Mouse (Mus musculus) embryonic facial prominence, embryonic 11.5 days (tissue): Measurements from ENCODE around the gene Trim67. TPM values are rescaled to one million over a fixed set of nuclear protein-coding genes. Genes with fewer than 3 reads are reported as not detected.

Experiments
- ATAC-seq: fragments of 200-750 bp; cut with Nextera tagmentation; replicated peaks from 2 replicates; pipeline ENCODE4 v1.8.0; 2017; ENCODE audit warnings: low read depth; ENCODE audit not compliant: insufficient number of reproducible peaks, low FRiP score, low TSS enrichment
- DNase-seq: peaks from one replicate; pipeline ENCODE4 v3.0.0-alpha.2; 2015; ENCODE audit warnings: low spot score
- H3K27ac ChIP-seq: fragments of 300-500 bp; sonication (generic); replicated peaks from 2 replicates; pipeline ENCODE4 v1.5.1; 2014; ENCODE audit warnings: mild to moderate bottlenecking, low read depth, low read length, control low read depth
- H3K27me3 ChIP-seq: fragments of 300-500 bp; sonication (generic); 2 replicates; pipeline ENCODE4 v1.6.1; 2014; ENCODE audit warnings: mild to moderate bottlenecking, low read length, moderate library complexity, mixed read lengths; ENCODE audit not compliant: control insufficient read depth, insufficient read depth
- H3K36me3 ChIP-seq: fragments of 300-500 bp; sonication (generic); replicated peaks from 2 replicates; pipeline ENCODE4 v1.6.1; 2014; ENCODE audit warnings: low read depth, mild to moderate bottlenecking, low read length, moderate library complexity, mixed read lengths; ENCODE audit not compliant: control insufficient read depth, insufficient read depth
- H3K4me1 ChIP-seq: fragments of 300-500 bp; sonication (generic); 2 replicates; pipeline ENCODE4 v1.6.1; 2014; ENCODE audit warnings: low read length, mixed read lengths; ENCODE audit not compliant: control insufficient read depth, insufficient read depth
- H3K4me2 ChIP-seq: fragments of 300-500 bp; sonication (generic); 2 replicates; pipeline ENCODE4 v1.6.1; 2014; ENCODE audit warnings: low read depth, mild to moderate bottlenecking, control low read depth, low read length, moderate library complexity
- H3K4me3 ChIP-seq: fragments of 300-500 bp; sonication (generic); 2 replicates; pipeline ENCODE4 v1.5.1; 2014; ENCODE audit warnings: low read depth, low read length, control low read depth
- H3K9ac ChIP-seq: fragments of 300-500 bp; sonication (generic); replicated peaks from 2 replicates; pipeline ENCODE4 v1.6.1; 2014; ENCODE audit warnings: mild to moderate bottlenecking, control low read depth, low read length
- H3K9me3 ChIP-seq: fragments of 300-500 bp; sonication (generic); replicated peaks from 2 replicates; pipeline ENCODE4 v1.6.1; 2016; ENCODE audit warnings: mild to moderate bottlenecking, low read length, inconsistent platforms, mixed read lengths; ENCODE audit not compliant: control insufficient read depth
- WGBS: fragments of 180-500 bp; shearing (Covaris S2); extraction: QIAGEN DNeasy Blood & Tissue Kit; methylation state at CpG from one replicate; pipeline ENCODE4 v1.1.7; 2014; 5-methylcytosine and 5-hydroxymethylcytosine counted together
- polyA plus RNA-seq: library from polyadenylated mRNA; unstranded; fragments of >200 nt; fragmentation: Nextera tagmentation; extraction: Ambion mirVana; gene quantifications from 2 replicates; pipeline ENCODE4 v1.2.1, GENCODE M21; 2014

The Trim67 gene
- polyA plus RNA-seq, 1 experiment from 2014 or later = 1.2 TPM

DNA sequence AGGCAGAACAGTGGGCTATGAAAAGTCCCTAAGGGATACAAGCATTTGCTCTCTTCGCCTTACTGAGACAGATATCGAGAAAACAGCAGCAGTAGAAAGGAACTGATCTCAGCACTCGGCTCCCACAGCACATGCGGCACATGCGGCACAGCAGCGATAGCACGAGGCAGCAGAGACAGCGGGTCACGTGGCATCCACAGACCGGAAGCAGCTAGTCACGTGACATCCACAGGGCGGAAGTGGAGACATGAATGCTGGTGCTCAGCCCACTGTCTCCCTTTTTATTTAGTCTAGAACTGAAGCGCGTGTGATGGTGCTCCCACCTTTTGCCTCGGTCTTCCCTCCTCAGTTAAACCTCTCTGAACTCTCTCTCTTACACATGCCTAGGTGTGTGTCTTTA, 9.7 kb upstream of the Trim67 start:
- 86% methylated on average over 15 of the region's 15 CpGs for WGBS
- H3K27me3 ChIP-seq = no peaks in the 10 kb centered on the region; the same call in 1 of the 2 replicates
- no peak overlapping the region for H3K27ac ChIP-seq
- no peak overlapping the region for H3K9ac ChIP-seq
- no peak overlapping the region for H3K4me3 ChIP-seq
- no peaks in the 10 kb centered on the region for H3K9me3 ChIP-seq
- no peak overlapping the region for H3K4me2 ChIP-seq
- H3K4me1 ChIP-seq = no peaks in the 10 kb centered on the region
- H3K36me3 ChIP-seq = no peaks in the 10 kb centered on the region
- ATAC-seq (no peak), DNase-seq (no peak)

DNA sequence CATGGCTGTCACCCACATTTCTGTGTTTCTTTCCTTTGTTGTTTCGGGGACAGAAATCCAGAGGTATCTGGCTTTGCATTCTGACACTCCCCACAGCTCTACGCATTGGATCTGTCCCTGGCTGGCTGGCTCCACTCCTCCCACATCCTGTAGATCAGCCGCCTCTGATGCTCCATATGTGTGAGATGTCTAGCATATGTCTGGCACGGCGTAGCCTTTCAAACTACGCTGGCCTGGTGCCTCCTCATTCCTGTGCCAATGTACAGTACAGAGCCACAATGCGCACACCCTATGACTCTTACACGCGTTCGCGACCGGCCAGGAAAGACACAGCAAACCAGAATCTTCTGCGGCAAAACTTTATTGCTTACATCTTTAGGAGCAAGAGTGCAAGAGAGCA, 8.3 kb upstream of the Trim67 start:
- Histone ChIP-seq H3K27me3 (no peaks in the 10 kb centered on the region; the same call in 1 of the 2 replicates), H3K4me2 (no peak overlapping the region), H3K9ac (no peak overlapping the region), H3K9me3 (no peaks in the 10 kb centered on the region), H3K27ac (no peak overlapping the region), H3K4me3 (no peak overlapping the region), H3K36me3 (no peaks in the 10 kb centered on the region), H3K4me1 (no peaks in the 10 kb centered on the region)
- ATAC-seq (no peak), DNase-seq (no peak)
- WGBS = 91% methylated on average over 13 of the region's 13 CpGs

- Histone ChIP-seq H3K4me3 (no peak overlapping the region), H3K4me1 (peaks cover 7% of the 10 kb centered on the region; the same call in 1 of the 2 replicates), H3K4me2 (no peak overlapping the region), H3K9me3 (no peaks in the 10 kb centered on the region), H3K36me3 (no peaks in the 10 kb centered on the region), H3K27ac (no peak overlapping the region), H3K9ac (no peak overlapping the region), H3K27me3 (peaks cover 34% of the 10 kb centered on the region)
- ATAC-seq (no peak), DNase-seq (no peak)
- 71% methylated on average over 4 of the region's 4 CpGs for WGBS
Measured at GRCm38 (mm10) chr8:124790676-124791075, 2.2 kb upstream of the Trim67 start.

- no peak for ATAC-seq
- Histone ChIP-seq H3K9ac (no peak overlapping the region), H3K27ac (no peak overlapping the region)
Measured at GRCm38 (mm10) chr8:124791751-124792150, 1.1 kb upstream of the Trim67 start.

DNA sequence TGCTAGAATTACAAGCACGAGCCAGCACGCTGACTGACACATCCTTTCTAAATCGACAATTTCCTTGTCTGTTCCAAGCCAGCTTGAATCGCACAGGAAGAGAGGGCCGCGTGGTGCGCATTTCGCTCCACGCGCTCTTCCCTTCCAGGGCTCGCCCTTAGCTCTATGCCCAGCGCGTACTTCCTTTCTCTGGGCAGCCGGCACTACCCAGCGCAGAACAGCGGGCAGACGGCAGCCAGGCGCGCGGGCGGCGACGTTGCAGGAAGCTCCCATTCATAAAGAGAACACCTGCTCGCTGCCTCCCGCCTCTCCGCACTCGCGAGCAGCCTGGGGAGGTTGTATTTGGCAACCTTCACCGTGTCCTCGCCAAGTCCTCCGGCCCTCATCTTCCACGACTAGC, 706 bp upstream of the Trim67 start:
- Histone ChIP-seq H3K4me3 (peak overlapping the region; percentile 50), H3K36me3 (no peaks in the 10 kb centered on the region), H3K27ac (peak overlapping the region; percentile 32; the same call in 1 of the 2 replicates), H3K4me1 (peaks cover 7% of the 10 kb centered on the region; the same call in 1 of the 2 replicates), H3K4me2 (peak overlapping the region; percentile 97), H3K9me3 (no peaks in the 10 kb centered on the region), H3K9ac (peak overlapping the region; percentile 14; the same call in 1 of the 2 replicates), H3K27me3 (peaks cover 39% of the 10 kb centered on the region)
- peak; percentile 8 for DNase-seq
- no peak for ATAC-seq
- WGBS = under 1% methylated on average over 32 of the region's 32 CpGs

More at GRCm38 (mm10) chr8:124791751-124792150, 1.1 kb upstream of the Trim67 start:
- no peak for DNase-seq
- peaks cover 7% of the 10 kb centered on the region; the same call in 1 of the 2 replicates for H3K4me1 ChIP-seq
- peaks cover 39% of the 10 kb centered on the region for H3K27me3 ChIP-seq
- no peaks in the 10 kb centered on the region for H3K9me3 ChIP-seq
- peak overlapping the region; percentile 50 for H3K4me3 ChIP-seq
- WGBS = 44% methylated on average over 4 of the region's 4 CpGs
- peak overlapping the region; percentile 97 for H3K4me2 ChIP-seq
- no peaks in the 10 kb centered on the region for H3K36me3 ChIP-seq

GRCm38 (mm10) chr8:124793172-124793651, 320 bp downstream of the Trim67 start:
- Histone ChIP-seq H3K27me3 (peaks cover 39% of the 10 kb centered on the region), H3K4me2 (peak overlapping the region; percentile 97), H3K4me1 (peaks cover 7% of the 10 kb centered on the region; the same call in 1 of the 2 replicates), H3K9ac (peak overlapping the region; percentile 47), H3K27ac (peak overlapping the region; percentile 38; the same call in 1 of the 2 replicates), H3K36me3 (no peaks in the 10 kb centered on the region), H3K4me3 (peak overlapping the region; percentile 50), H3K9me3 (no peaks in the 10 kb centered on the region)
- WGBS = 0% methylated on average over 43 of the region's 51 CpGs
- ATAC-seq = peak; percentile 84
- peak; percentile 92 for DNase-seq

DNA sequence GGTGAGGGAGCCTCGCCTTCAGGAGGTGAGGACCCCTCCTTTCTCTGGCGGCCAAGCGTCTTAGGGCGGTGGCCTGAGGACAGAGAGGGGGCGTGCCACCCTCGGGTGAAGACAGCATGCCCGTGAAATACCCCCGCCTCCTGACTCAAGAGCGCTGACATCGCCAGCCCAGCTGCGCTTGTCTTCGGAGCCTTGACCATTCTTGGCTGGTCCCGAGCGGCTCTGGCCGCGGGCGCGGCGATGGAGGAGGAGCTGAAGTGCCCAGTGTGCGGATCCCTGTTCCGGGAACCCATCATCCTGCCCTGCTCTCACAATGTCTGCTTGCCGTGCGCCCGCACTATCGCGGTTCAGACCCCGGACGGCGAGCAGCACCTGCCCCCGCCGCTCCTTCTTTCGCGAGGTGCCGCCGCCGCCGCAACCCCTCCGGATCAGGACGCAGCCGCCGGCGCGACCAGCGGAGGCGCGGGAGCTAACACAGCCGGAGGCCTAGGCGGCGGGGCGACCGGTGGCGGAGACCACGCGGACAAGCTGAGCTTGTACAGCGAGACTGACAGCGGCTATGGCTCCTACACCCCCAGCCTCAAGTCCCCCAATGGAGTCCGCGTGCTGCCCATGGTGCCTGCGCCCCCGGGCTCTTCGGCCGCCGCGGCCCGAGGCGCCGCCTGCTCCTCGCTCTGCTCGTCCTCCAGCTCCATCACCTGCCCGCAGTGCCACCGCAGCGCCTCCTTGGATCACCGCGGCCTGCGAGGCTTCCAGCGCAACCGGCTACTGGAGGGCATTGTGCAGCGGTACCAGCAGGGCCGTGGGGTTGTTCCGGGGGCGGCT, 981 bp downstream of the Trim67 start:
- H3K36me3 ChIP-seq = no peaks in the 10 kb centered on the region
- peaks cover 39% of the 10 kb centered on the region for H3K27me3 ChIP-seq
- H3K4me1 ChIP-seq = peaks cover 7% of the 10 kb centered on the region; the same call in 1 of the 2 replicates
- H3K9me3 ChIP-seq = no peaks in the 10 kb centered on the region
- WGBS = 1% methylated on average over 70 of the region's 81 CpGs
- peak overlapping the region; percentile 50 for H3K4me3 ChIP-seq
- H3K27ac ChIP-seq = no peak overlapping the region
- ATAC-seq = peak; percentile 34; the same call in 1 of the 2 replicates
- 0 out of 2 replicates have a peak overlapping the region, but pooled peaks have one; percentile 9 for H3K9ac ChIP-seq
- peak overlapping the region; percentile 97 for H3K4me2 ChIP-seq
- DNase-seq = no peak

- Histone ChIP-seq H3K9ac (0 out of 2 replicates have a peak overlapping the region, but pooled peaks have one; percentile 9), H3K27me3 (peaks cover 39% of the 10 kb centered on the region), H3K27ac (no peak overlapping the region), H3K4me3 (peak overlapping the region; percentile 50), H3K4me1 (peaks cover 7% of the 10 kb centered on the region; the same call in 1 of the 2 replicates), H3K4me2 (peak overlapping the region; percentile 97), H3K36me3 (no peaks in the 10 kb centered on the region), H3K9me3 (no peaks in the 10 kb centered on the region)
- ATAC-seq (no peak), DNase-seq (peak; percentile 66)
- 2% methylated on average over 25 of the region's 25 CpGs for WGBS
Measured at GRCm38 (mm10) chr8:124794486-124794780, 1.5 kb downstream of the Trim67 start.
